Mouse (Mus musculus) gastrocnemius, postnatal 4 days (tissue): ENCODE measurements at regions not wholly inside any gene's neighbourhood (a gene's known extent, or its start where the extent isn't known, plus 50 kb on each side); places are given as distances from the start of the nearest gene placed in this dataset.

Experiments
- DNase-seq, 2 experiments: peaks; one replicate each; pipeline ENCODE4 v3.0.0; 2021 to 2022; ENCODE audit warnings: low spot score in 2 of 2, mixed read lengths in 2 of 2

DNA sequence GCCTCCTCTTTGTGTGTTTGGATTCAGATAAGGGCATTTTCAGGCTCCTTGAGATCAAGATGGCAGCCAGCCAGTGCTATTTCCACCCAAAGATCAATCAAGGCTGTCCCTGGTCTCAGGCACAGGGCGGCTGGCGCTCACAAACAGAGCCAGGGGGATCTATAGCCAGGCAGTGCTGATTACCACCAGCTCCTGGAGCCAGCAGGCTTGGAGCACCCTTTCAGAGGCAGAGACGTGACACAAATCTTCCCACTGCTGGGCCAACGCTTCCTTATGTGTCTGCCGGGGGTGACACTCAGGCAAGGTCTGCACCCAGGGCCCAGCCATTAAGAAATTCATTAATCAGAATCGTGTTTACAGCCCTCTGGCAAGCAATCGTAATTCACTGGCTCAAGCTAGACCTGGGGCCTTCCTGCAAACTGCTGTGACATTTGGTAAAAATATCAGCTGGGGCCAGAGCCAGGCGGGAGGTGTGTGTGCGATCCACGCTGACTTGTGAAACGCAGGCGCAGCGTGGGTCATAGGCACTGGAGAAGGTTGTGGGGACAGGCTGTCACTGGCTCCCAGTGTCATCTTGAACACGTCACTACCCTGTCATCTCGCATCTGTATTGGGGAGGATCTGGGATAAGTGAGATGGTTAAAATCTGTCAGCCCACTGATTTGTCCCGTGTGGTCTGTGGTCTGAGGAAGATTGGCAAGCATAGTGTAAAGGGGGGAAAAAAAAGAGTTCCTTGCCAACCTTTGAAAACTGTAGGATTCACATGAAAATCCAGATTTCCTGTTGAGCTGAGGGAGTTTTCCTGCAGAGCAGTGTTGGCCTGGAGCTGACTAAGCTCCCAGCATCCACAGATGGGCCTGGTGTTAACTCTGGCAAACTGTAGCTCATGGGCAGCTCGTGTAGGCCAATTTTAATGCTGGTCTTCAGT lies 56.5 kb upstream of the Tle3 start:
- peak in 1 of 2 experiments; percentile 61 for DNase-seq

DNA sequence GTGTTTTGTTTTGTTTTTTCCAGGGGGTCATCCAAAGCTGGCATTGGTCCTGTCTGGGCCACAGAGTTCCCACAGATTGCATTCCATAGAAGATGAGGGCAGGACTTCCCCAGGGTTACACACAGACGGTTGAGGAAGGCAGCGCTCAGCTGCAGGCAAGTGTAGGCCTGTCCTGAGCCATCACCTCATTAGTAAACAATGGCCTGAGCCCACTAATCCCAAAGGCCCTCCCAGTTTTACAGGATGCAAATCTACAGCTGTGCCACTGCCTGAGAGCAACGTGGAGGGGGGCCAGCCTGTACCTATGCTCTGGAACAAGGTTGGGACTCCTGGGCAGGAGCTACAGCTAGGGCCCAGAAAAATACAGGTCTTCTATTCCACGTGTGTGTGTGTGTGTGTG lies 55.7 kb upstream of the Tle3 start:
- no peak for DNase-seq

- no peak for DNase-seq
Observed at GRCm38 (mm10) chr9:61319721-61320120, 52.4 kb upstream of the Tle3 start.

- no peak for DNase-seq
Observed at GRCm38 (mm10) chr9:61321314-61321713, 50.9 kb upstream of the Tle3 start.

GRCm38 (mm10) chr9:61321825-61322224 lies 50.3 kb upstream of the Tle3 start:
- no peak for DNase-seq

GRCm38 (mm10) chr9:61322333-61322732 lies 49.8 kb upstream of the Tle3 start:
- DNase-seq: no peak
